Mouse (Mus musculus) MEL-GATA-1-ER (cell line): ENCODE data around the gene Arap2.
A peak's percentile ranks its signal among the peaks of the same experiment; 100 is the strongest.

Experiments
- DNase-seq: peaks from one replicate; pipeline ENCODE4 v3.0.0-alpha.2; 2012; ENCODE audit warnings: low read depth; ENCODE audit errors: extremely low read depth

The Arap2 gene

GRCm38 (mm10) chr5:62765784-62766701 is at the start of gene Arap2:
Gene Arap2, minus strand, starts transcription at chr5:62766159.
- DNase-seq = no peak

- DNase-seq = peak; percentile 37
Observed at GRCm38 (mm10) chr5:62815741-62816140, 49.8 kb upstream of the Arap2 start.

GRCm38 (mm10) chr5:62814072-62814414 is 48.1 kb upstream of the Arap2 start:
- no peak for DNase-seq

- no peak for DNase-seq
Observed at GRCm38 (mm10) chr5:62813402-62814071, 47.6 kb upstream of the Arap2 start, which contains the start of gene Dthd1. Gene Dthd1, plus strand, starts transcription at chr5:62813823.

- no peak for DNase-seq
Observed at GRCm38 (mm10) chr5:62792776-62793175, 26.8 kb upstream of the Arap2 start.

- DNase-seq = no peak
Observed at GRCm38 (mm10) chr5:62790921-62791564, 25.1 kb upstream of the Arap2 start.

- DNase-seq = no peak
Observed at GRCm38 (mm10) chr5:62786809-62787208, 20.9 kb upstream of the Arap2 start.

- no peak for DNase-seq
Observed at GRCm38 (mm10) chr5:62778682-62779081, 12.7 kb upstream of the Arap2 start.

- DNase-seq = no peak
Observed at GRCm38 (mm10) chr5:62777804-62778203, 11.8 kb upstream of the Arap2 start.

- no peak for DNase-seq
Observed at GRCm38 (mm10) chr5:62771775-62772599, 6.0 kb upstream of the Arap2 start.

- DNase-seq = no peak
Observed at GRCm38 (mm10) chr5:62765459-62765783, 538 bp downstream of the Arap2 start.

GRCm38 (mm10) chr5:62764161-62764560 is 1.8 kb downstream of the Arap2 start:
- no peak for DNase-seq

- no peak for DNase-seq
Observed at GRCm38 (mm10) chr5:62763046-62763445, 2.9 kb downstream of the Arap2 start.

- DNase-seq = no peak
Observed at GRCm38 (mm10) chr5:62762298-62762960, 3.5 kb downstream of the Arap2 start.

- no peak for DNase-seq
Observed at GRCm38 (mm10) chr5:62760791-62761504, 5.0 kb downstream of the Arap2 start.

- peak; percentile 4 for DNase-seq
Observed at GRCm38 (mm10) chr5:62755808-62756527, 10.0 kb downstream of the Arap2 start.

GRCm38 (mm10) chr5:62752934-62753333 is 13.0 kb downstream of the Arap2 start:
- DNase-seq = no peak

- DNase-seq = no peak
Observed at GRCm38 (mm10) chr5:62751692-62752091, 14.3 kb downstream of the Arap2 start.

- DNase-seq = no peak
Observed at GRCm38 (mm10) chr5:62748168-62748567, 17.8 kb downstream of the Arap2 start.
